Mouse (Mus musculus) forelimb bud, embryonic 11.5 days (tissue): Measurements from ENCODE around the gene Atp8b4.

Experiments used
- DNase-seq: peaks from one replicate; pipeline ENCODE4 v3.0.0-alpha.2; 2012; ENCODE audit warnings: low read depth, low spot score

Gene Atp8b4

DNA sequence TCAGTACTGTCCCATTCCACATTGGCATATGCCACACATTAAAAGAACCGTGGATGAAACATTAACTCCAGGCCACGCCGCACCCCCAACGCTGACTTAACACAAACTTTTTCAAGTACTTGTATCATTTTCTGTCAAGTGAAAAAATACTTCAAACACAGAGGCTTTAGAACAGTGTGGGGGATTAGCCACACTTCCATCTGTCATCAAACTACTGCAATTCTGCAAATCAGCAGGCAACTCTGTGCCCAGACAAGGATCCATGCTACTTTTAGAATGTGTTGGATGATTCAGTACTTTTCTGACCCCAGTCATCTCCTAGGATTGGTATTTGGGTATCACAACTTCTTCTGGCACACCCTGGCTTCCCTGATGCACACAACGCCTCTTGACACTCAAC is 212.5 kb downstream of the Atp8b4 start:
- DNase-seq = no peak

DNA sequence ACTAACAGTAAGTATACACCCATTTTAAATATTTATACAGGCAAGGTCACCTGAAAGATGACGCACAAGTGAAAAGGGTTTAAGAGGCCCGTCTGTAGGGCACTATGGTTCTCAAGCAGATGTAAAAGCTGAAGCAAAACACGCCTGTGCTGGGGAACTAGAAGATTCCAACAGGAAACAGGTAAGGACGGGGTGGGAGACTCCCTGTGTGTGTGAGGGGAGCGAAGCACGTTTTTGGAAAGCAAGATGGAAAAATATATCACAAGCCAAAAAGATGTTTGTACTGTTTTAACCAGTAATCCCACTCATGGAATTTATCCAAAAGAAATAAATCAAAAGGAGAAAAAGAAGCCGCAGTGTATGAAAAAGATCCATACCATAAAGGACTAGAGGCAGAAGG is 214.1 kb downstream of the Atp8b4 start:
- no peak for DNase-seq

DNA sequence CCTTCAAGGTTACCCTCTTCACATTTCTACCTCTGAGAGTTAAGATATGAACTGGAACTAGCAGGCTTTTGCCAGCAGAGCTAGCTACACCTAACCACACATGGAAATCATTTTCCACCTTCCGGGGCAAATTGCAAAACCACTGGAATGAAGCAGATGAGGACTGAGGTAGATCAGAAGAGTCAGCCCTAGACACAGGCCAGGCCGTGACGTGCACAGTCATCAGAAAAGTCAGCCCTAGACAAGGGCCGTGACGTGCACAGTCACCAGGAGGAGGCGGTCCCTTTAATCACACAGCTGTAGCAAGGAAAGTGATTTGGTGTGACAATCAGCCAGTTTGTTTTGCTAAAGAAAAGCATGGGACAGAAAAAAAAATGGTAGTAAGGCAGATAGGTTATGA is 216.4 kb downstream of the Atp8b4 start:
- DNase-seq = peak; percentile 72

DNA sequence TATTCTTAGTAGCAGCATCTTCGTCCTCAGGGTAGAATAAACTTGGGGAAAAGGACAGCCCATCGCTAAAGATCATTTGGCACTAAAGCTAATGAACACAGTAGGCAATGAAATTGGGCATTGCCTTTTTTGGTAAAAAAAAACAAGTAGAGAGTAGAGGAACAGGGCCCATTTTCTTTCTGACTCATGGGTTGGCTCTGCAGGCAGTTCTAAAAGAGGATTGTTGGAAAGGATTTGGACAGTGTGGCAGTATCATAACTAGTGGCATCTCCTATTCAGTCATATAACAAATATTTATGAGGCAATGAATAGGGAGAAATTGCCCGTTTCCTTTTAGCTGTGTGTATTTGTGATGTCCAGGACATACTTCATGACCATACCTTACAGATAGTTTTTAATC is 217.4 kb downstream of the Atp8b4 start:
- no peak for DNase-seq

DNA sequence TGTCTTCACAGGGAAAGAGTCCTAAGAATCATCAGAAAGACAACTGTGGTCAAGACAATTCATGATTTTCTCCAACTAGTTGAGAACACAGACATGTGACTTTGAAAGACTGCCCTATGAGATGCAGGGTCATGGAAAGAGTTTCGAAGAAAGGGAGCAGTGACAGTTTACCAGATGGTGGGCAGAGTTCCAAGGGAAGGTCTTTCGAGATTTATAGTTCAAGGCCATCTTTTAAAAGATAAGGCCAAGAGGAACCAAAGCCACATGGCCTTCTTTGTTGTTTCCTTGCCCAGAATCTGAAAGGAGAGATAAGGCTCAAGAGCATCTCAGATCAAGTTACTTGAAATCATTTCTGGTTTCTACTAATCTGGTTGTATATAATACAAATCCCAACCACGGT is 225.0 kb downstream of the Atp8b4 start:
- DNase-seq = no peak

DNA sequence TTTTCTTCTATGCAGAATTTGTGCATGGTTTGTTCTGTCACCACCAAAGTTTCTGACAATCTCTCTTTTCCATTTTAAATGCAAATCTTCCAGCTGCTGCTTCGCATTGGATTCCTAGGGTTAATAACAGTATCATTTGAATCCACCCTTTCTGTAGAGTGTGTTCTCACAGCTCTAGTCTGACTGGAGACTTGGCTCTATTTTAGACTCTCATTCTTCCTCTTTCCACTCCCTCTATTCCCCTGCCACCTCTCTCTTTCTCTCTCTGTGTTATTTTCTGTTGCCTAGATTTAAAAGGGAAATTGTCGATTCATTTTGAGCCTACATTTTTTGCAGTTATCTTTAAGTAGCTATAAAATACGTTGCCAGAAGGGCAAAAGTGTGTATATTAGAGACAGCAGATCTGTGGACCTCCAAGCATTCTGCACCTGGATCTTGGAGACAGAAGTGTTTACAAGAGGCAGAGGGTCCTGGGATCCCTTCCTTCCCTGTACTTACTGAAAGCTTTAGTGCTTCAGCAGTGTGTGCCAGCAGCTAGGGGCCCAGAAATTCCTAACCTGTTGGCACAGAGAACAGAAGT is 225.6 kb downstream of the Atp8b4 start:
- no peak for DNase-seq

DNA sequence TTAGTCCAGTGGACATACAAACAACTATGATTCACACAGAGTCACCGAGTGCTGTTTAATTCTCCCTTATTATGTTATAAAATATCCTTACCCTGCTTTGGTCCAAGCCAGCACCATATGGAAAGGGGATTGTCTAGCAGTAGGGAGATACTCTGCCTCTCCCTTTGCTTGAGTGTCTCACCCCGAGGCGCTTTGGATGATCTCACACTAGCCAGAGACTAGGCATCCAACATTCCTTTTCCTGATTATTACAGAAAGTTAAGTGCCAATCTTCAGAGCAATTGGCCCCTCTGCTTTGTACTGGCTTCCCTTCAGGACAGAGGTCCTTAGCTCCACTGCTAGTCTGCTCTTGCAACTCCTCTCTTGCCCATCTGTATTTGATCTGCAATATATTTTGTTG is 226.2 kb downstream of the Atp8b4 start:
- no peak for DNase-seq
